8 mouse cellular contexts compared by ENCODE assay signal in the genomic region with DNA sequence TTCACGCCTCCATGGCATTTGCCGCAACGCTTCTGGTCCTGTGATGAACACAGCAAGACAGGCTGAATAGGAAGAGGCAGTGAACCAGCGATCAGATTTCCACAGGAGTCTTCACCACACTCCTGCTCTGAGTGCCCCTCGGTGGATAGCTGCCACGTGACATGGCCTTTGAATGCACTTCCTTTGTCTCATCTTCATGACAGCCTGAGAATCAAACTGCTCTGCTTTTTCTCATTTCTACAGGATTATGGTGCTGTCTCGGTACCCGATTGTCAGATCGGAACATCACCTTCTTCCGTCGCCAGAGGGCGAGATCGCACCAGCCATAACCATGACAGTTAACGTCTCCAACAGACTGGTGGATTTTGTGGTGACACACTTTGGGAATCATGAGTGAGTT. TPM values are rescaled to one million over a fixed set of nuclear protein-coding genes. Genes with fewer than 3 reads are reported as not detected.
DNase-seq lines count a peak whose midpoint lies in the region; ATAC-seq and TF ChIP-seq lines count a peak whose summit lies in the region.

No protein-coding gene starts in this region.

- H3K27ac ChIP-seq in cortical plate, adult 2 months (ENCODE audit: insufficient read depth, low read length) = no peak overlapping the region
- no peak overlapping the region for H3K27ac ChIP-seq in kidney, adult 2 months (ENCODE audit: insufficient read depth, low read depth, low read length)
- no peak overlapping the region for H3K27ac ChIP-seq in limb, embryonic 11.5 days (replicated peaks; ENCODE audit: low read depth, low read length)
- no peak overlapping the region for H3K27ac ChIP-seq in testis, adult 2 months (ENCODE audit: control insufficient read depth, insufficient read depth, low read depth, low read length)

- TF ChIP-seq POLR2A in cortical plate, adult 2 months (IDR thresholded peaks at IDR 0.05; ENCODE audit: extremely low read depth, insufficient read depth, low read length) = no peak
- no peak for TF ChIP-seq POLR2A in kidney, adult 2 months (IDR thresholded peaks at IDR 0.05; ENCODE audit: low read depth, low read length)
- TF ChIP-seq POLR2A in testis, adult 2 months (IDR thresholded peaks at IDR 0.05; ENCODE audit: control insufficient read depth, low read depth, low read length) = no peak

- peak overlapping the region; percentile 31 for H3K4me3 ChIP-seq in megakaryocyte, embryonic 14.5 days (replicated peaks)
- no peak overlapping the region for H3K4me3 ChIP-seq in cortical plate, adult 2 months (ENCODE audit: insufficient read depth, low read length)
- no peak overlapping the region for H3K4me3 ChIP-seq in kidney, adult 2 months (ENCODE audit: insufficient read depth, low read depth, low read length)
- no peak overlapping the region for H3K4me3 ChIP-seq in limb, embryonic 11.5 days (ENCODE audit: low read depth, low read length)
- no peak overlapping the region for H3K4me3 ChIP-seq in testis, adult 2 months (ENCODE audit: control insufficient read depth, low read depth, low read length)

- peaks cover 36% of the 10 kb centered on the region for H3K27me3 ChIP-seq in megakaryocyte, embryonic 14.5 days (replicated peaks)
- no peaks in the 10 kb centered on the region for H3K27me3 ChIP-seq in kidney, adult 2 months (replicated peaks; ENCODE audit: control insufficient read depth, insufficient read depth, low read length)
- no peaks in the 10 kb centered on the region for H3K27me3 ChIP-seq in limb, embryonic 11.5 days (ENCODE audit: control insufficient read depth, insufficient read depth, low read length)
- no peaks in the 10 kb centered on the region for H3K27me3 ChIP-seq in testis, adult 2 months (ENCODE audit: control insufficient read depth, insufficient read depth, low read length)

- WGBS in kidney, adult 2 months = 20% methylated on average over 14 of the region's 14 CpGs
- 26% methylated on average over 14 of the region's 14 CpGs for WGBS in limb, embryonic 11.5 days

- H3K9me3 ChIP-seq in megakaryocyte, embryonic 14.5 days = no peaks in the 10 kb centered on the region
- H3K9me3 ChIP-seq in limb, embryonic 11.5 days (ENCODE audit: control insufficient read depth, low read length) = no peaks in the 10 kb centered on the region

- H3K9ac ChIP-seq in limb, embryonic 11.5 days (ENCODE audit: low read length) = no peak overlapping the region; the same call in 1 of the 2 replicates

- H3K4me1 ChIP-seq in megakaryocyte, embryonic 14.5 days = peaks cover 7% of the 10 kb centered on the region; the same call in 1 of the 2 replicates
- peaks cover 2% of the 10 kb centered on the region; the same call in 1 of the 2 replicates for H3K4me1 ChIP-seq in cortical plate, adult 2 months (ENCODE audit: control insufficient read depth, insufficient read depth, low read length)
- no peaks in the 10 kb centered on the region for H3K4me1 ChIP-seq in kidney, adult 2 months (ENCODE audit: control insufficient read depth, insufficient read depth, low read length)
- H3K4me1 ChIP-seq in limb, embryonic 11.5 days (ENCODE audit: control insufficient read depth, insufficient read depth, low read length) = no peaks in the 10 kb centered on the region
- no peaks in the 10 kb centered on the region for H3K4me1 ChIP-seq in testis, adult 2 months (ENCODE audit: control insufficient read depth, insufficient read depth, low read length)

- no peaks in the 10 kb centered on the region for H3K36me3 ChIP-seq in megakaryocyte, embryonic 14.5 days (replicated peaks; ENCODE audit: low read length)
- H3K36me3 ChIP-seq in kidney, adult 2 months (ENCODE audit: control insufficient read depth, insufficient read depth, low read length) = no peaks in the 10 kb centered on the region
- no peaks in the 10 kb centered on the region for H3K36me3 ChIP-seq in limb, embryonic 11.5 days (ENCODE audit: control insufficient read depth, insufficient read depth, low read length)
- no peaks in the 10 kb centered on the region for H3K36me3 ChIP-seq in testis, adult 2 months (ENCODE audit: control insufficient read depth, insufficient read depth, low read length)

- peak; percentile 97 for TF ChIP-seq CTCF in cortical plate, adult 2 months (IDR thresholded peaks at IDR 0.05; ENCODE audit: extremely low read depth, insufficient read depth, low read length)
- TF ChIP-seq CTCF in kidney, adult 2 months (conservative IDR thresholded peaks at IDR 0.05; ENCODE audit: insufficient read depth, insufficient read length, low read depth, low read length) = peak; percentile 98
- TF ChIP-seq CTCF in testis, adult 2 months (IDR thresholded peaks at IDR 0.05; ENCODE audit: control insufficient read depth, insufficient read depth, insufficient replicate concordance, low read depth, low read length) = peak; percentile 73; the same call in 1 of the 2 replicates

- no peak for ATAC-seq in megakaryocyte, adult 5-6 weeks (ENCODE audit: poor library complexity, severe bottlenecking)
- ATAC-seq in limb, embryonic 11.5 days (ENCODE audit: insufficient number of reproducible peaks, low FRiP score, low TSS enrichment, low read depth) = no peak

- peak; percentile 13 for DNase-seq in gastrocnemius, postnatal 25 days
- peak; percentile 81 for DNase-seq in kidney, adult 2 months
- DNase-seq in limb, embryonic 11.5 days (ENCODE audit: low spot score) = peak; percentile 82
- peak; percentile 62 for DNase-seq in neural tube, embryonic 10.5 days (ENCODE audit: extremely low spot score, low spot score)

- no peak overlapping the region for H3K4me2 ChIP-seq in limb, embryonic 11.5 days (ENCODE audit: low read depth, severe bottlenecking)

RNA-seq across cellular contexts. Expression of a gene that starts 25.7 kb away (rescaled TPM):
- polyA plus RNA-seq in megakaryocyte, embryonic 14.5 days (2012; ENCODE audit: insufficient read depth, low replicate concordance) = not detected in 2 replicates
- not detected in 2 replicates for total RNA-seq in megakaryocyte, adult 5-6 weeks (2015)
- not detected in 2 replicates for total RNA-seq in megakaryocyte, adult 5-6 weeks (2017)
- polyA plus RNA-seq in cortical plate, adult 2 months (2012; rRNA removed) = 2.8 and 3.6 TPM in 2 replicates
- total RNA-seq in gastrocnemius, postnatal 25 days (2021) = not detected
- 7.5 and 10.2 TPM in 2 replicates for polyA plus RNA-seq in kidney, adult 2 months (2012; rRNA removed)
- not detected in 2 replicates for polyA plus RNA-seq in limb, embryonic 11.5 days (2014; fragmentation: Nextera tagmentation; extraction: Ambion mirVana)
- polyA plus RNA-seq in testis, adult 2 months (2012; rRNA removed) = 0.07 and 7.9 TPM in 2 replicates

RNA-seq across cellular contexts. Expression of a gene that starts 49.2 kb away (rescaled TPM):
- polyA plus RNA-seq in megakaryocyte, embryonic 14.5 days (2012; ENCODE audit: insufficient read depth, low replicate concordance) = 0.66 TPM in 1 of 2 replicates, not detected in the other
- 2.9 and 4.7 TPM in 2 replicates for total RNA-seq in megakaryocyte, adult 5-6 weeks (2015)
- total RNA-seq in megakaryocyte, adult 5-6 weeks (2017) = 1.5 and 3.0 TPM in 2 replicates
- 57.6 and 58.1 TPM in 2 replicates for polyA plus RNA-seq in cortical plate, adult 2 months (2012; rRNA removed)
- 1 to 10 TPM; 8.1 to 9.0 TPM for total RNA-seq in gastrocnemius, postnatal 25 days (2021)
- 12.3 and 14.2 TPM in 2 replicates for polyA plus RNA-seq in kidney, adult 2 months (2012; rRNA removed)
- 55.7 and 56.9 TPM in 2 replicates for polyA plus RNA-seq in limb, embryonic 11.5 days (2014; fragmentation: Nextera tagmentation; extraction: Ambion mirVana)
- polyA plus RNA-seq in testis, adult 2 months (2012; rRNA removed) = 37.5 and 44.8 TPM in 2 replicates

Comparison
In these comparisons a context has a peak if more than half of its experiments do, and no peak if none do; other contexts are left out.
1. DNase-seq: peak in every context shown above with its lines; median percentile 82 in limb, embryonic 11.5 days; 81 in kidney, adult 2 months; 62 in neural tube, embryonic 10.5 days; 13 in gastrocnemius, postnatal 25 days.